Mouse (Mus musculus) G1E (cell line): ENCODE results near the gene Tex38.

Source experiments
- CTCF ChIP-seq: IDR thresholded peaks from 2 replicates; pipeline ENCODE4 v1.5.1; 2012; ENCODE audit warnings: low read depth, low read length, inconsistent platforms, mixed read lengths
- POLR2AphosphoS5 ChIP-seq: IDR thresholded peaks from 2 replicates; pipeline ENCODE4 v1.6.1; 2012; ENCODE audit warnings: low read depth, low read length, inconsistent platforms; ENCODE audit not compliant: insufficient replicate concordance
- TAL1 ChIP-seq: conservative IDR thresholded peaks from 2 replicates; pipeline ENCODE4 v1.6.1; 2012; ENCODE audit warnings: low read depth, low read length, inconsistent platforms, mixed read lengths

DNA sequence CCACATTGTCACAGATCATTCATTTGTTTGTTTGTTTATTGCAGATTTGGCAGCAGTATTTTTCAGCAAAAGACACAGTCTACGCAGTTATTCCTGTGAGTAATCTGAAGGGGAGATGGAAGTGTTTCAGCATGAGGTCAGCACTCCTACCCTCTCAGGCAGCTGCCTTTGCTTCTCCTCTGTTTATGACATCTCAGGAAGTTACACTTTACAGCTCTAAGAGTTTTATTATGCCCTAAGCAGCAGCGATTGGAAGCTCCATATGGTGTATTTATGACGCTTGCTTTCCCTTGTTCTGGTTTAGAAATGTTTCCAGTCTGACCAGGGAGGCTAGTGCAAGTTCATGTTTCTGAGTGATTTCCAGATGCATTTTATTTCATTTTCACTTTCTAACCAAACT is 14.5 kb upstream of the Tex38 start:
- no peak for TF ChIP-seq CTCF
- no peak for TF ChIP-seq POLR2AphosphoS5
- TF ChIP-seq TAL1, result no peak
